Mouse (Mus musculus): ENCODE data around the gene Pold4. TPM values are rescaled to one million over a fixed set of nuclear protein-coding genes. Genes with fewer than 3 reads are reported as not detected.

Pold4 gene
- polyA plus RNA-seq, 1 experiment from 2014 or later, result 63.6 TPM

DNA sequence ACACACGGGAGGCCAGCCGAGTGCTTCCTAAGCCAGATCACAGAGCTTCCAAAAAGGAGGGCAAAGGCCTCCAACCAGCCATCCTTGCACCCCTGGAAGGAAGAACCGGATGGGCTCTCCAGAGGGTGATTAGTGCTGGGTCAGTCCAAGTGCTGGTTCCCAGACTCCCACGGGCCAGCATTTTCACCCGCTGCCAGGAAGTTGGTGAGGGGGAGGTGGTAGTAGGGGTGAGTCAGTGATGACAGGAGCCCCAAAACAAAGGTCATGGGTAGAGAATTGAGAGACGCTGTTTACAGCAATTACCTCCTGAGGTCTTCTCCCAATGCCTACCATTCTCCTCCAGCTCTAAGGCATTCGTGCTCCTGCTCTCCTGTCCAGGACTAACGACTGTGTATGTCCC lies 1.3 kb upstream of the Pold4 start:
- Histone ChIP-seq H3K4me3 (ENCODE audit: low read depth, low read length) (no peak overlapping the region), H3K4me1 (ENCODE audit: insufficient read depth, low read depth, low read length) (peaks cover 7% of the 10 kb centered on the region; the same call in 1 of the 2 replicates), H3K9ac (replicated peaks; ENCODE audit: low read depth) (no peak overlapping the region), H3K27ac (ENCODE audit: low read length) (peak overlapping the region; percentile 15; the same call in 1 of the 2 replicates), H3K36me3 (ENCODE audit: insufficient read depth, low read length) (no peaks in the 10 kb centered on the region), H3K9me3 (ENCODE audit: low read length) (no peaks in the 10 kb centered on the region), H3K27me3 (replicated peaks; ENCODE audit: insufficient read depth, low read length) (no peaks in the 10 kb centered on the region), H3K4me2 (replicated peaks; ENCODE audit: low read depth, low read length) (no peak overlapping the region)
- TF ChIP-seq EP300 (IDR thresholded peaks at IDR 0.05) (no peak), CTCF (IDR thresholded peaks at IDR 0.05) (no peak)
- peak; percentile 24 for DNase-seq (ENCODE audit: low spot score)
- WGBS, result 60% methylated on average over 8 of the region's 8 CpGs
- ATAC-seq, result no peak

DNA sequence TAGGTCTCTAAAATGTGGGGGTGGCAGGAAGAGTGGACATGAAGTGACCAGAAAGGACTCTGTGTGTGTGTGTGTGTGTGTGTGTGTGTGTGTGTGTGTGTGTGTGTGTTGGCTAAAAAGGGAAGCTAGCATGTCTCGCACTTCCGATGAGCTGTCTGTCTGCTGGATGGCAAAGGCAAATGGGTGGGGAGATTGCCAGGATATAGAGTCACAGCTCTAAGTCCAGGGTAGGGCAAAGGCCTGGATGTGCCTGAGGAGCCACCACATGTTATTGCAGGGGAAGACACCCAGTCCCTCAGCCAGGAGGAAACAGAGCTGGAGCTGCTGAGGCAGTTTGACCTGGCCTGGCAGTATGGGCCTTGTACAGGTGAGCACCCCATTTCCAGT lies 480 bp downstream of the Pold4 start:
- no peaks in the 10 kb centered on the region for H3K27me3 ChIP-seq (replicated peaks; ENCODE audit: insufficient read depth, low read length)

DNA sequence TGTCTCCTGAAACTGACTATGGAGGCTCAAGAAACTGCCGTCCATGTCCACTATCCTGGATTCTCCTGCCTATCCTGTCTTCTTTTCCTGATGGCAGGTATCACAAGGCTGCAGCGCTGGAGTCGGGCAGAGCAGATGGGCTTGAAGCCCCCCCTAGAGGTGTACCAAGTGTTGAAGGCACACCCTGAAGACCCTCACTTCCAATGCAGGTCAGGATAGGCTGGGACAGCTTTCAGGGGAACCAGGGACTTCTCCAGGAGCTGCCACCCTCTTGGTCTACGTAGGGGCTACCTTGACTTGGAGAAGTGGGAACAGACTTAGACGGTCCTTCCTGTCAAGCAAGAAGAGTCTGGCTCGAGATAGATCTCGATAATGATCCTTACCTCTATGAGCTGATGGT lies 952 bp downstream of the Pold4 start:
- no peaks in the 10 kb centered on the region for H3K9me3 ChIP-seq (ENCODE audit: low read length)
- H3K4me1 ChIP-seq (ENCODE audit: insufficient read depth, low read depth, low read length), result peaks cover 4% of the 10 kb centered on the region; the same call in 1 of the 2 replicates
- H3K36me3 ChIP-seq (ENCODE audit: insufficient read depth, low read length), result no peaks in the 10 kb centered on the region
- peak overlapping the region; percentile 95 for H3K27ac ChIP-seq (ENCODE audit: low read length)
- H3K27me3 ChIP-seq (replicated peaks; ENCODE audit: insufficient read depth, low read length), result no peaks in the 10 kb centered on the region
- no peak overlapping the region for H3K4me3 ChIP-seq (ENCODE audit: low read depth, low read length)
- WGBS, result 67% methylated on average over 7 of the region's 7 CpGs
- ATAC-seq (no peak), DNase-seq (ENCODE audit: low spot score) (no peak)
- peak overlapping the region; percentile 68 for H3K4me2 ChIP-seq (replicated peaks; ENCODE audit: low read depth, low read length)
- TF ChIP-seq EP300 (IDR thresholded peaks at IDR 0.05), result no peak
- no peak for TF ChIP-seq CTCF (IDR thresholded peaks at IDR 0.05)
- H3K9ac ChIP-seq (replicated peaks; ENCODE audit: low read depth), result 0 out of 2 replicates have a peak overlapping the region, but pooled peaks have one; percentile 51

More for the DNA sequence above, 480 bp downstream of the Pold4 start:
- Histone ChIP-seq H3K4me1 (ENCODE audit: insufficient read depth, low read depth, low read length) (peaks cover 7% of the 10 kb centered on the region; the same call in 1 of the 2 replicates), H3K4me2 (replicated peaks; ENCODE audit: low read depth, low read length) (peak overlapping the region; percentile 68), H3K9ac (replicated peaks; ENCODE audit: low read depth) (peak overlapping the region; percentile 51), H3K9me3 (ENCODE audit: low read length) (no peaks in the 10 kb centered on the region), H3K27ac (ENCODE audit: low read length) (peak overlapping the region; percentile 95), H3K4me3 (ENCODE audit: low read depth, low read length) (peak overlapping the region; percentile 49), H3K36me3 (ENCODE audit: insufficient read depth, low read length) (no peaks in the 10 kb centered on the region)
- TF ChIP-seq EP300 (IDR thresholded peaks at IDR 0.05) (no peak), CTCF (IDR thresholded peaks at IDR 0.05) (no peak; the same call in 1 of the 2 replicates)
- WGBS, result 28% methylated on average over 2 of the region's 2 CpGs
- ATAC-seq, result peak; percentile 60
- DNase-seq (ENCODE audit: low spot score), result peak; percentile 85

DNA sequence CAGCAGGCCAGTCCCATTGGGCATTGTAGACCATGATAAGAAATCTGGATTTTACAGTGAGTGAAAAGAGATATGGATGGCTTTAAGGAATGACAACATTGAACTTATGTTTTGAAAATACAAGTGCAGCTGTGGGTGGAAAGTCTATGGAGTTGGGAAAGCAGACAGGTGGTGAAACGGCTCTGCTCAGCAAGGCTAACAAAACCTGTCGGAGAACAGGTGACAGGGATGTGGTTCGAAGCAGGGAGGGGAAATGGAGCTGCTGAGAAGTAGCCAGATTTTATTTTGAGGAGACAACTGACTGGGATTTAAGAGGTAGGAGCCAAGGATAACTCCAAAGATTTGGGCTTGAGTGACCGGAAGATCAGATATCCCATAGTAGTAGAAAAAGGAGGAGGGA lies 2.8 kb downstream of the Pold4 start:
- H3K27me3 ChIP-seq (replicated peaks; ENCODE audit: insufficient read depth, low read length), result no peaks in the 10 kb centered on the region
- TF ChIP-seq CTCF (IDR thresholded peaks at IDR 0.05) (no peak), EP300 (IDR thresholded peaks at IDR 0.05) (no peak)
- WGBS, result 69% methylated on average over 4 of the region's 4 CpGs

DNA sequence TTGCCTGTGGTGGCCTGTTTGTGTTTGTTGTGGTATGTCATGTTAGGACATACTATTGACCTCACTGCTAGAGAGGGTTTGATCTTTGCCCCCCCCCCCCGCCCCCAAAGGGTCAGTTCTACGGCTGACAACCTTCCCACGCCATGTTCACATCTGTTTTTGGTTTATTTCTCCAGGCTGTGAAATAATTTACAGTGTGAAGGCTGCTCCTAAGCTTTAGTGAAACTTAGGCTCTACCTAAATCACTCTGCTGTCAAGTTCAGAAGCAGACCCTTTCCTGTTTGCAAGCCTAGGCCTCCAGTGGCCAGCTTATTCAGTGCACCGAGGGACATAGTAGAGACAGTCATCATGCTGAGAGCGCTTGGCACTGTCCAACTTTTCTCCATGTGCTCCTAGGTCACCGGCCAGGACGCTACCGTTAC lies 8.6 kb downstream of the Pold4 start:
- Histone ChIP-seq H3K27me3 (replicated peaks; ENCODE audit: insufficient read depth, low read length) (no peaks in the 10 kb centered on the region), H3K9ac (replicated peaks; ENCODE audit: low read depth) (no peak overlapping the region), H3K36me3 (ENCODE audit: insufficient read depth, low read length) (no peaks in the 10 kb centered on the region), H3K27ac (ENCODE audit: low read length) (no peak overlapping the region), H3K4me3 (ENCODE audit: low read depth, low read length) (no peak overlapping the region), H3K4me1 (ENCODE audit: insufficient read depth, low read depth, low read length) (no peaks in the 10 kb centered on the region), H3K4me2 (replicated peaks; ENCODE audit: low read depth, low read length) (no peak overlapping the region), H3K9me3 (ENCODE audit: low read length) (no peaks in the 10 kb centered on the region)
- DNase-seq (ENCODE audit: low spot score), result no peak
- no peak for ATAC-seq
- no peak for TF ChIP-seq CTCF (IDR thresholded peaks at IDR 0.05)
- TF ChIP-seq EP300 (IDR thresholded peaks at IDR 0.05), result no peak
- 50% methylated on average over 8 of the region's 8 CpGs for WGBS

More for the DNA sequence above, 2.8 kb downstream of the Pold4 start:
- no peak overlapping the region for H3K4me3 ChIP-seq (ENCODE audit: low read depth, low read length)
- no peaks in the 10 kb centered on the region for H3K9me3 ChIP-seq (ENCODE audit: low read length)
- H3K36me3 ChIP-seq (ENCODE audit: insufficient read depth, low read length), result no peaks in the 10 kb centered on the region
- no peak overlapping the region for H3K4me2 ChIP-seq (replicated peaks; ENCODE audit: low read depth, low read length)
- no peak for ATAC-seq
- H3K4me1 ChIP-seq (ENCODE audit: insufficient read depth, low read depth, low read length), result peaks cover 4% of the 10 kb centered on the region; the same call in 1 of the 2 replicates
- no peak overlapping the region for H3K9ac ChIP-seq (replicated peaks; ENCODE audit: low read depth)
- DNase-seq (ENCODE audit: low spot score), result no peak
- H3K27ac ChIP-seq (ENCODE audit: low read length), result no peak overlapping the region

DNA sequence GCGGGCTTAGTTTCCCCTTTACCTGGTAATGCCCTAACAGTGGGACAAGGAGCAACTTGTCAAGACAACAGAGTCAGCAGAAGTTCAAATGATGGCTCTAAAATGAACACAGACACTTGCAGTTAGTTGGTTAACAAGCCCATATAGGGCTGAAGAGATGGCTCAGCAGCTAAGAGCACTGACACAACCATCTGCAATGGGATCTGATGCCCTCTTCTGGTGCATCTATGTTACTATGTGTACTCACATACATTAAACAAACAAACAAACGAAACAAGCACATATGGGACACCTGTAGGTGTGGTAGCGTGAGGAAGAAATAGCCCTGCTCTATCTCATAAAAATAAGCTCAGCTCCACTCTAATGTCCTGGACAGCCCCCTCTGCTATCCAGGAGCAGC lies 10.7 kb downstream of the Pold4 start:
- no peaks in the 10 kb centered on the region for H3K9me3 ChIP-seq (ENCODE audit: low read length)
- H3K36me3 ChIP-seq (ENCODE audit: insufficient read depth, low read length), result no peaks in the 10 kb centered on the region
- 60% methylated on average over 3 of the region's 3 CpGs for WGBS
- H3K27ac ChIP-seq (ENCODE audit: low read length), result no peak overlapping the region
- H3K4me2 ChIP-seq (replicated peaks; ENCODE audit: low read depth, low read length), result no peak overlapping the region
- no peaks in the 10 kb centered on the region for H3K4me1 ChIP-seq (ENCODE audit: insufficient read depth, low read depth, low read length)
- DNase-seq (ENCODE audit: low spot score) (no peak), ATAC-seq (no peak)
- H3K9ac ChIP-seq (replicated peaks; ENCODE audit: low read depth), result no peak overlapping the region
- no peaks in the 10 kb centered on the region for H3K27me3 ChIP-seq (replicated peaks; ENCODE audit: insufficient read depth, low read length)
- no peak overlapping the region for H3K4me3 ChIP-seq (ENCODE audit: low read depth, low read length)
- TF ChIP-seq CTCF (IDR thresholded peaks at IDR 0.05) (peak; percentile 34), EP300 (IDR thresholded peaks at IDR 0.05) (no peak)

DNA sequence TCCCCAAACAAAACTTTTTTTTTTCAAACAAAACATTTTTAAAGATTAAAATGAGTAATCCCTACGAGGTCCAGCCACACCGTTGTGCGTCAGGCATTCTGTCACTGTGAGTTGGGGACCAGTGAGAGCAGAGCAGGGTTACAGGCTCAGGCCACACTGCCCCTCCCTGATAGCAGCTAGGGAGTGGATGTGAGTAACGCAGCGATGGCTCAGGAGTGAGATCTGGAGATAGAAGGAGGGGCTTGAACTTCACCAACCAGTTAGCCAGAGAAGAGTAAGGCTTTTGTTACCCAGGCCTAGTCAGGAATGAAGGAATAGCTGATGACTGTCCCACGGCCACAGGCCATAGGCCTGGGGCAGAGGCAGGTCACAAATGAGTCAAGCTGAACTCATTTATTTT lies 13.1 kb downstream of the Pold4 start:
- TF ChIP-seq CTCF (IDR thresholded peaks at IDR 0.05) (no peak), EP300 (IDR thresholded peaks at IDR 0.05) (no peak)
- no peak for DNase-seq (ENCODE audit: low spot score)
- Histone ChIP-seq H3K4me3 (ENCODE audit: low read depth, low read length) (no peak overlapping the region), H3K9ac (replicated peaks; ENCODE audit: low read depth) (no peak overlapping the region), H3K4me1 (ENCODE audit: insufficient read depth, low read depth, low read length) (no peaks in the 10 kb centered on the region), H3K27ac (ENCODE audit: low read length) (no peak overlapping the region), H3K36me3 (ENCODE audit: insufficient read depth, low read length) (no peaks in the 10 kb centered on the region), H3K4me2 (replicated peaks; ENCODE audit: low read depth, low read length) (no peak overlapping the region), H3K27me3 (replicated peaks; ENCODE audit: insufficient read depth, low read length) (no peaks in the 10 kb centered on the region), H3K9me3 (ENCODE audit: low read length) (no peaks in the 10 kb centered on the region)
- WGBS, result 76% methylated on average over 6 of the region's 6 CpGs
- ATAC-seq, result no peak

All from lung, postnatal 0 days (tissue).